Mouse (Mus musculus) intestine, embryonic 14.5 days (tissue): ENCODE data around the gene Ppt2. TPM values are rescaled to one million over a fixed set of nuclear protein-coding genes. Genes with fewer than 3 reads are reported as not detected.
A peak's percentile ranks its signal among the peaks of the same experiment; 100 is the strongest.

ENCODE experiments used
- ATAC-seq: fragments of 200-750 bp; cut with Nextera tagmentation; replicated peaks from 2 replicates; pipeline ENCODE4 v1.8.0; 2017; ENCODE audit warnings: low read depth, moderate number of reproducible peaks, moderate TSS enrichment, moderate library complexity; ENCODE audit not compliant: low FRiP score, low TSS enrichment
- DNase-seq: peaks from one replicate; pipeline ENCODE4 v3.0.0-alpha.2; 2018; ENCODE audit warnings: low spot score
- H3K27ac ChIP-seq: fragments of 300-500 bp; sonication (generic); 2 replicates; pipeline ENCODE4 v1.5.1; 2014; ENCODE audit warnings: low read depth, mild to moderate bottlenecking, control low read depth
- H3K27me3 ChIP-seq: fragments of 300-500 bp; sonication (generic); replicated peaks from 2 replicates; pipeline ENCODE4 v1.6.1; 2014; ENCODE audit warnings: low read length, control low read depth; ENCODE audit not compliant: control insufficient read depth, insufficient read depth
- H3K36me3 ChIP-seq: fragments of 300-500 bp; sonication (generic); 2 replicates; pipeline ENCODE4 v1.6.1; 2014; ENCODE audit warnings: low read length, control low read depth; ENCODE audit not compliant: control insufficient read depth, insufficient read depth
- H3K4me1 ChIP-seq: fragments of 300-500 bp; sonication (generic); replicated peaks from 2 replicates; pipeline ENCODE4 v1.6.1; 2014; ENCODE audit warnings: low read length, control low read depth, mixed read lengths; ENCODE audit not compliant: control insufficient read depth, insufficient read depth
- H3K4me2 ChIP-seq: fragments of 300-500 bp; sonication (generic); 2 replicates; pipeline ENCODE4 v1.6.1; 2014; ENCODE audit warnings: low read length
- H3K4me3 ChIP-seq: fragments of 300-500 bp; sonication (generic); 2 replicates; pipeline ENCODE4 v1.5.1; 2014; ENCODE audit warnings: low read depth, low read length, control low read depth, mixed read lengths
- H3K9ac ChIP-seq: fragments of 300-500 bp; sonication (generic); 2 replicates; pipeline ENCODE4 v1.6.1; 2014; ENCODE audit warnings: mild to moderate bottlenecking, low read length
- H3K9me3 ChIP-seq: fragments of 300-500 bp; sonication (generic); 2 replicates; pipeline ENCODE4 v1.6.1; 2016; ENCODE audit warnings: low read length, control low read depth; ENCODE audit not compliant: control insufficient read depth
- WGBS: fragments of 180-500 bp; shearing (Covaris S2); extraction: QIAGEN DNeasy Blood & Tissue Kit; methylation state at CpG from one replicate; pipeline ENCODE4 v1.1.7; 2014; 5-methylcytosine and 5-hydroxymethylcytosine counted together
- polyA plus RNA-seq: library from polyadenylated mRNA; unstranded; fragments of >200 nt; fragmentation: Nextera tagmentation; extraction: Ambion mirVana; gene quantifications from 2 replicates; pipeline ENCODE4 v1.2.1, GENCODE M21; 2014

Gene Ppt2
- polyA plus RNA-seq, 1 experiment from 2014 or later = 34.8 TPM

DNA sequence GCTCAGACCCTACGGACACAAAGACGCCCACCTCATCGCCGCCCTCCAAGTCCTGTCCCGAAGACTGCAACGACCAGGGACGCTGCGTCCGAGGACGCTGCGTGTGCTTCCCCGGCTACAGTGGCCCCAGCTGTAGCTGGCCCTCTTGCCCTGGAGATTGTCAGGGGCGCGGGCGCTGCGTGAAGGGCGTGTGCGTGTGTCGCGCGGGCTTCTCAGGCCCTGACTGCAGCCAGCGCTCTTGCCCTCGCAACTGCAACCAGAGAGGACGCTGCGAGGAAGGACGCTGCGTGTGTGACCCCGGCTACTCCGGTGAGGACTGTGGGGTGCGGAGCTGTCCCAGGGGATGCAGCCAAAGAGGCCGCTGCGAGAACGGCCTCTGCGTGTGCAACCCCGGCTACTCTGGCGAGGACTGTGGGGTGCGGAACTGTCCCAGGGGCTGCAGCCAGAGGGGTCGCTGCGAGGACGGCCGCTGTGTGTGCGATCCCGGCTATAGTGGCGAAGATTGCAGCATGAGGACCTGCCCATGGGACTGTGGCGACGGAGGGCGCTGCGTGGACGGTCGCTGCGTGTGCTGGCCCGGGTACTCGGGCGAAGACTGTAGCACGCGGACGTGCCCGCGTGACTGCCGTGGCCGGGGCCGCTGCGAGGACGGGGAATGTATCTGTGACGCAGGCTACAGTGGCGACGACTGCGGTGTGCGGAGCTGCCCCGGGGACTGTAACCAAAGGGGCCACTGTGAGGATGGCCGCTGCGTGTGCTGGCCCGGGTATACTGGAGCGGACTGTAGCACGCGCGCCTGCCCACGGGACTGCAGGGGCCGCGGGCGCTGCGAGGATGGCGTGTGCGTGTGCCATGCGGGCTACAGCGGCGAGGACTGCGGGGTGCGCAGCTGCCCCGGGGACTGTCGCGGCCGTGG, 43.1 kb upstream of the Ppt2 start:
- peaks cover 29% of the 10 kb centered on the region for H3K4me1 ChIP-seq
- no peaks in the 10 kb centered on the region for H3K36me3 ChIP-seq
- H3K4me3 ChIP-seq = peak overlapping the region; percentile 34
- H3K4me2 ChIP-seq = peak overlapping the region; percentile 61
- WGBS = 11% methylated on average over 93 of the region's 93 CpGs
- DNase-seq (no peak), ATAC-seq (peak; percentile 30; the same call in 1 of the 2 replicates)
- H3K9ac ChIP-seq = peak overlapping the region; percentile 37
- peaks cover 38% of the 10 kb centered on the region for H3K27me3 ChIP-seq
- H3K27ac ChIP-seq = no peak overlapping the region
- H3K9me3 ChIP-seq = no peaks in the 10 kb centered on the region

DNA sequence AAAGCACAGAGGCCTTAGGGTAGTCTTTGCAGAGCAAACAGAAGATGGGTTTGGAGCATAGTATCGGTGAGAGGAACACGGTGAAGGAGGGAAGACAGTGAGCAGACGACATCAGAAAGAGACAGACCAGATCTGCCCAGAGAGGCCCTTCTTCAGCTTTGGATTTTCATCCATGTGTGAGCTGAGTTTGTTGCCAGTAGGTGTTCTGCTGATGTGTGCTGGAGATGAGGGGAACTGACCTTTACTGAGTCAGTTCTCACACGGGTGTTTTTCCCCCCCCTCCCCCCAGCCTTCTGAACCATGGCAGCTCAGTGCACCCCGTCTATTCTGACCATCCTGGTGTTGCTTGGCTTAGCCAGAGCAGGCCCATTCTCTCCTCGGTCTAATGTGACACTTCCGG, 41.9 kb upstream of the Ppt2 start, which contains the start of gene Tnxb:
Tnxb (plus strand) TSS at position 301 of the 400 bp plus-strand sequence.
- DNase-seq (no peak), ATAC-seq (no peak)
- Histone ChIP-seq H3K27me3 (peaks cover 38% of the 10 kb centered on the region), H3K27ac (no peak within 1 kb of the TSS), H3K4me3 (peak within 1 kb of the TSS; percentile 34), H3K36me3 (no peaks in the 10 kb centered on the region), H3K4me1 (peaks cover 18% of the 10 kb centered on the region), H3K4me2 (peak within 1 kb of the TSS; percentile 61), H3K9me3 (no peaks in the 10 kb centered on the region), H3K9ac (peak within 1 kb of the TSS; percentile 37)
- WGBS = 55% methylated on average over 7 of the region's 7 CpGs

DNA sequence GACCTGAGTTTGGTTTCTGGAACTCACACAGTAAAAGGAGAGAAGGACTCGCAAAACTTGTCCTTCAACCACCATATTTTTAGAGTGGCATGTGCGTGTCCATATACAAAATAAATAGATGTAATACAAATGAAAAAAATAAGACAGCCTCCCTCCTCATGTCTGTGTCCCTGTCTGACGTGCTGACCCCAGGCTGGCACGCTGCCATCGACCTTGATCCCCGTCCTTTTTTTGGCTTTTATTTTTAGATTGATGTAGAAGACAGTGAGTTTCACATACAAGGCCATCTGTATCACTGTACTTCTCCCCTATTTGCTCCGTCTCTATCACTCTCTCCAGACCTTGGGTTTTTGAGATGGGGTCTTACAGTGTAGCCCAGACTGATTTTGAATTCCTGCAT, 36.2 kb upstream of the Ppt2 start:
- no peaks in the 10 kb centered on the region for H3K9me3 ChIP-seq
- 76% methylated on average over 7 of the region's 7 CpGs for WGBS
- no peaks in the 10 kb centered on the region for H3K36me3 ChIP-seq
- ATAC-seq (no peak), DNase-seq (no peak)
- H3K4me1 ChIP-seq = peaks cover 3% of the 10 kb centered on the region; the same call in 1 of the 2 replicates
- no peak overlapping the region for H3K4me3 ChIP-seq
- no peak overlapping the region for H3K9ac ChIP-seq
- H3K27me3 ChIP-seq = peaks cover 6% of the 10 kb centered on the region; the same call in 1 of the 2 replicates
- no peak overlapping the region for H3K4me2 ChIP-seq
- H3K27ac ChIP-seq = no peak overlapping the region

DNA sequence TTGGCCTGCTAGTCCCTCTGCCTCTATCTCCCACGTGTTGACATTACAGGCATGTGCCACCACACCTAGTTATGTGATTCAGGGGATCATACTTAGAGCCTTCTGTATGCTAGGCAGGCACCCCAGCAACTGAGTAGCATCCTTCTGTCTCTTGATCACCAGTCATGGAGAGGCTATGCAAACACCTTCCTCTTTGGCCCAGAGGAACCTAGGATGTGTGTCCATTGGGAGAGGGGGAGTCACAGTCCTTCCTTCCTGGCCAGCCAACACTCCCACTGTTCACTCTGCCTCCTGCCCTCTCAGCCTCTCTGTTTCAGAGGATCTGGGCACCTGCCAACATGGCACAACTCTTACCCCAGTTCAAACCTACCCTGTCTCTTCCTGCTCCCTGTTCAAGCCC, 35.2 kb upstream of the Ppt2 start:
- Histone ChIP-seq H3K9me3 (no peaks in the 10 kb centered on the region), H3K4me1 (peaks cover 3% of the 10 kb centered on the region; the same call in 1 of the 2 replicates), H3K9ac (no peak overlapping the region), H3K27ac (no peak overlapping the region), H3K27me3 (peaks cover 13% of the 10 kb centered on the region; the same call in 1 of the 2 replicates), H3K4me3 (no peak overlapping the region), H3K36me3 (no peaks in the 10 kb centered on the region), H3K4me2 (no peak overlapping the region)
- DNase-seq (no peak), ATAC-seq (no peak)
- 39% methylated on average over 1 of the region's 1 CpGs for WGBS

DNA sequence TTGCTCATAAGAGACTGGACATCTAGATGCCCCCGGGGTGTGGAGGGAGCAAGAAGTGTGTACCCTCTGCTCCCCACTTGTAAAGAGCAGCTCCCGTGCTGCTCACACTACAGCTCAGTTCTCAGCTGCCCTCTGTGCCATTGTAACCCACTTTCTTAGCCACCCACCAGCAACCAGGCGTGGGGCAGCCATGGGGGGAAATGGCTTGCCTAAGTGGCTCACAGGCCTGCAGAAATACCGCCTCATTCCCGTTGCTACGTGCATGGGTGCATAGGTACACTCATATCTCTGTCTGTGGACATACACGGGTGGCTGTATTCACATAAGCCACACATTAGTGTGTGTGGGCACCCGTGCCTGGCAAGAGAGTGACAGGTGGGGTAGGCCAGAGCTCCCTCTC, 34.7 kb upstream of the Ppt2 start:
- Histone ChIP-seq H3K36me3 (no peaks in the 10 kb centered on the region), H3K4me3 (no peak overlapping the region), H3K4me2 (no peak overlapping the region), H3K27me3 (peaks cover 13% of the 10 kb centered on the region; the same call in 1 of the 2 replicates), H3K9me3 (no peaks in the 10 kb centered on the region), H3K9ac (no peak overlapping the region), H3K4me1 (peaks cover 3% of the 10 kb centered on the region; the same call in 1 of the 2 replicates), H3K27ac (no peak overlapping the region)
- DNase-seq (no peak), ATAC-seq (no peak)
- 74% methylated on average over 8 of the region's 8 CpGs for WGBS

DNA sequence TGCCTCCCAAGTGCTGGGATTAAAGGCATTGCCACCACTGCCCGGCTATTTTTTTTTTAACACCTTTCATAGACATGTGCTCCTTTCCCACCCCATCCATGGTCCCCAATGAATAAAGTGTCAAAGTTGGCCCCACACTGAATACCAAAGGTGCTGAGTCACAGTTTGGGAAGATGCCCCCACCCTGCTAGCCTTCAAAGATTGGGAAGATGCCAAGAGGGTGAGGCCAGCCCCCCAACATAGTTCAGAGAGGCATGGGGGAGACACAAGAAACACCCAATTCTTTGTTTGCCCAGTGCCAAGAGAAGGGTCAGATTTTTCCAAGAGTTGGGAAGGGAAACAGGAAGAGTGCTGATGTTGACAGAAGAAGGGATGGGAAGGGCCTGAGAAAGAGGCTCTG, 34.2 kb upstream of the Ppt2 start:
- H3K9me3 ChIP-seq = no peaks in the 10 kb centered on the region
- DNase-seq = no peak
- no peaks in the 10 kb centered on the region for H3K36me3 ChIP-seq
- H3K27me3 ChIP-seq = peaks cover 13% of the 10 kb centered on the region; the same call in 1 of the 2 replicates
- no peak for ATAC-seq
- no peak overlapping the region for H3K9ac ChIP-seq
- H3K27ac ChIP-seq = no peak overlapping the region
- H3K4me3 ChIP-seq = no peak overlapping the region
- no peak overlapping the region for H3K4me2 ChIP-seq
- H3K4me1 ChIP-seq = peaks cover 3% of the 10 kb centered on the region; the same call in 1 of the 2 replicates
- 89% methylated on average over 1 of the region's 1 CpGs for WGBS

DNA sequence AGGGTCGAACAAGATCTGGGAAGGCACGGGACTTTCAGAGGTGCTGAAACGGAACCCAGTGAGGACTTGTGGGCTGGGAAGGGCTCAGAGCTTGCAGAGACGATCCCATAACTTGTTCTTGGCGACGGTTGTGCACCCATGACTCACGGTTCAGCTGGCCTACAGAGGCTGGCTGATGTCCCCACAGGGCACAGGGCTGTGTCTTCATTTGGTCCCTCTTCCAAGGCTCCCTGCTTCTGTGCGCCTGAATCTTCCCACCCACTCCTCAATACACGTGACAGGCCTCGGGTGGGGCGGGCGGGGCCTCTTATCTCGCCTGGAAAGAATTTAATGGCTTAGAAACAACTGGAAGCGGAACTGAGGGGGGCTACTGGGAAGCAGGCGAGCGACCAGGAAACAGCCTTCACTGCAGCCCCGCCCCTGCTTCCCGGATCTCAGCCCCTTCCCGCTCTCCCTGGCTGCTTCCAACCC, 32.8 kb upstream of the Ppt2 start:
- WGBS = 3% methylated on average over 19 of the region's 19 CpGs
- no peaks in the 10 kb centered on the region for H3K36me3 ChIP-seq
- H3K9me3 ChIP-seq = no peaks in the 10 kb centered on the region
- H3K4me1 ChIP-seq = peaks cover 5% of the 10 kb centered on the region
- H3K4me3 ChIP-seq = peak overlapping the region; percentile 11; the same call in 1 of the 2 replicates
- peak overlapping the region; percentile 38 for H3K4me2 ChIP-seq
- no peak overlapping the region for H3K27ac ChIP-seq
- H3K27me3 ChIP-seq = peaks cover 13% of the 10 kb centered on the region; the same call in 1 of the 2 replicates
- no peak overlapping the region for H3K9ac ChIP-seq
- DNase-seq (no peak), ATAC-seq (peak; percentile 34; the same call in 1 of the 2 replicates)

DNA sequence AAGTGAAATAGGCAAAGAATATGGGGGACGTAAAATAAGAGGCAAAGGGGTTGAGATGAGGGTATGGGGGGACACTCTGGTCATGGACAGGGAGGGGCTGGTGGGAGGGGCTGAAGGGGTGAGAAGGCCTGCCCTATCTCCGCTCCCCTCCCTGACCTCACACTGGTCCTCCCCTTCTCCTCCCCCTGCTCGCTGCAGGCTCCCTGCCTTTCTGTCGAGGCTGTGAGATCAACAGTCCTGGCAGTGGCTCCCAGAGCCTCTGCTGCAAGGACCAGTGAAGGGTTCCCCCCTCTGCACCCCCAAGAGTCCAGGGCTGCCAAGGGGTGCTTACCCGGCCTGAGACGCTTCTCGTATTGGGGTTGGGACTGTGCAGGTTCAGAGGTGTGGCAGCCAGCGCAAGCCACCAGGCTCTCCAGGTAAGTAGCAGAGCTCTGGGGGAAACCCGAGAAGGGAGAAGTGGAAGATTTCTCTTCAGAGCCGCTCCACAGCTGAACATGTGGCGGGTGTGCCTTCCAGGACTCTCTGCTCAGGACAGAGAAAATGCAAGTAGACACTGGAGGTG, 32.0 kb upstream of the Ppt2 start:
- H3K36me3 ChIP-seq = no peaks in the 10 kb centered on the region
- H3K4me3 ChIP-seq = no peak overlapping the region
- H3K27ac ChIP-seq = no peak overlapping the region
- H3K9me3 ChIP-seq = no peaks in the 10 kb centered on the region
- peaks cover 13% of the 10 kb centered on the region; the same call in 1 of the 2 replicates for H3K27me3 ChIP-seq
- peaks cover 14% of the 10 kb centered on the region for H3K4me1 ChIP-seq
- 39% methylated on average over 8 of the region's 11 CpGs for WGBS
- DNase-seq (no peak), ATAC-seq (no peak)
- no peak overlapping the region for H3K9ac ChIP-seq
- peak overlapping the region; percentile 38; the same call in 1 of the 2 replicates for H3K4me2 ChIP-seq
